Mouse (Mus musculus) liver, adult 2 months (tissue): ENCODE results near the gene Hmgcll1.

Experiments
- CTCF ChIP-seq: fragments of 200-500 bp; IDR thresholded peaks from 2 replicates; pipeline ENCODE4 v1.5.1; 2011; ENCODE audit warnings: low read depth, low read length, control low read depth
- POLR2A ChIP-seq: fragments of 200-500 bp; IDR thresholded peaks from 2 replicates; pipeline ENCODE4 v1.6.1; 2011; ENCODE audit warnings: low read length, control low read depth; ENCODE audit not compliant: insufficient read depth; ENCODE audit errors: extremely low read depth

DNA sequence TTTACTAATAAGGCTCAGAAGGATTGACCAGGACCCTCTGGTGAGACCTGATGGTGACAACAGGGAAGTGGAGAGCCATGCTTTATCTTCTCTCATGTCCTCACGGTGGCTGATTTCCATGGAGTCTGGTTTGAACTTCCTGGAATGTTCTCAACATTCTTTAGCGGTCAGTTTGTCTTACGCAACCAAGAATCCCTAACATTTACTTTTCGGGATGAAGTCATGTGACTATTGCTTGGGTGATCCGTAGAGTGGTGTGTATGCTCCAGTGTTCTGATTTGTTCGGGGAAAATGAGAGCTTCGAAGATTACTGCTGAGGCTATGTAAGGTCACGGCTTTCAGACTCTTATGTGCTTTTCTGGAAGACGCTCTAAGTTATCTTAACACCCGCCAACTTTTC is 1.9 kb downstream of the Hmgcll1 start:
- TF ChIP-seq CTCF, result no peak
- TF ChIP-seq POLR2A, result no peak
